Comparison of ENCODE assay signal across 19 mouse cellular contexts in the genomic region with DNA sequence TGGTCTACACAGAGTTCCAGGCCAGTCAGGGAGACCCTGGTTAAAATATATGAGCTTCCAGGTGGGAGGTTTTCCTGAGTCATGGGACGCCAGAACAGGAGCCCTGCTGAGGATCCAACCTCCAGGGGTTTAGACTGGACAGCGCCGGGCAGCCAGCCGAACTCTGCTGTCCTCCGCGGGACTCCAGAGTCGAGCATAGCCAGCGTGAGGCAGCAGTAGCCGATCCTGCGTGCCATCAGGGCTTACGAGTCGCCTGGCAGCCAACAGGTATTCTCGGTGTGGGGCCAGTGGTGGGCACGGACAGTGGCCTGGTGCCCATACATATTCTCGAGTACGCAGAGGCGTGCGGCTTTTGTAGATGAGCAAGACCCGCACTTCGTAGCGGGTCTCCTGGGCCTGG. TPM values are rescaled to one million over a fixed set of nuclear protein-coding genes. Genes with fewer than 3 reads are reported as not detected.
A peak's percentile ranks its signal among the peaks of the same experiment; 100 is the strongest.
DNase-seq lines count a peak whose midpoint lies in the region; ATAC-seq and TF ChIP-seq lines count a peak whose summit lies in the region.
"Had no signal": no experiment of that assay in that cellular context is flagged by ENCODE, and none has a peak within 500 bp of the region (broad histone marks: within the 10 kb centered on the region; RNA-seq: fewer than 3 reads in every experiment).

No protein-coding gene starts in this region.

- peaks cover 59% of the 10 kb centered on the region for H3K27me3 ChIP-seq in forebrain, embryonic 16.5 days (replicated peaks; ENCODE audit: control insufficient read depth, insufficient read depth, low read length)
- H3K27me3 ChIP-seq in forebrain, embryonic 15.5 days, result peaks cover 64% of the 10 kb centered on the region
- H3K27me3 ChIP-seq in liver, adult 2 months (ENCODE audit: control insufficient read depth, insufficient read depth, low read length), result no peaks in the 10 kb centered on the region; the same call in 1 of the 2 replicates
- H3K27me3 ChIP-seq in E14TG2a.4 (ENCODE audit: insufficient read depth, low read length), result peaks cover 39% of the 10 kb centered on the region
- H3K27me3 ChIP-seq in limb, embryonic 10.5 days (ENCODE audit: low read depth, poor library complexity, severe bottlenecking), result peaks cover 82% of the 10 kb centered on the region

- no peak overlapping the region for H3K27ac ChIP-seq in forebrain, embryonic 16.5 days (ENCODE audit: low read length)
- H3K27ac ChIP-seq in forebrain, embryonic 15.5 days (replicated peaks), result no peak overlapping the region
- no peak overlapping the region for H3K27ac ChIP-seq in liver, adult 2 months (replicated peaks; ENCODE audit: insufficient read depth, low read depth, low read length)
- H3K27ac ChIP-seq in limb, embryonic 10.5 days, result no peak overlapping the region
- H3K27ac ChIP-seq: embryonic facial prominence, embryonic 13.5 days; hindbrain, embryonic 12.5 days; limb, embryonic 13.5 days; neural tube, embryonic 12.5 days had no signal

- peaks cover 21% of the 10 kb centered on the region for H3K4me1 ChIP-seq in forebrain, embryonic 16.5 days (replicated peaks; ENCODE audit: control insufficient read depth, insufficient read depth, low read length)
- peaks cover 25% of the 10 kb centered on the region for H3K4me1 ChIP-seq in forebrain, embryonic 15.5 days
- H3K4me1 ChIP-seq in liver, adult 2 months (ENCODE audit: control insufficient read depth, insufficient read depth, low read length), result peaks cover 11% of the 10 kb centered on the region
- peaks cover 89% of the 10 kb centered on the region for H3K4me1 ChIP-seq in E14TG2a.4 (replicated peaks; ENCODE audit: low read depth, low read length)
- H3K4me1 ChIP-seq in limb, embryonic 10.5 days, result peaks cover 53% of the 10 kb centered on the region

- H3K4me3 ChIP-seq in forebrain, embryonic 16.5 days (replicated peaks; ENCODE audit: low read length), result no peak overlapping the region
- H3K4me3 ChIP-seq in forebrain, embryonic 15.5 days, result no peak overlapping the region
- no peak overlapping the region for H3K4me3 ChIP-seq in liver, adult 2 months (ENCODE audit: insufficient read depth, low read depth, low read length)
- peak overlapping the region; percentile 76 for H3K4me3 ChIP-seq in E14TG2a.4 (replicated peaks; ENCODE audit: low read length)
- H3K4me3 ChIP-seq in limb, embryonic 10.5 days, result peak overlapping the region; percentile 44; the same call in 1 of the 2 replicates

- no peak for DNase-seq in liver, adult 2 months (ENCODE audit: extremely low read depth, low read depth, low spot score)
- DNase-seq in liver, result no peak
- no peak for DNase-seq in limb, embryonic 10.5 days (ENCODE audit: low spot score)
- DNase-seq in adrenal gland, adult 2 months, result no peak
- no peak for DNase-seq in adrenal gland, postnatal 25 days
- DNase-seq: adrenal gland, adult 8-10 months; cerebellum, adult 9-11 months; spleen, adult 18-20 months; thymus, postnatal 25 days had no signal

- ATAC-seq in forebrain, embryonic 16.5 days, result no peak
- no peak for ATAC-seq in forebrain, embryonic 15.5 days (replicated peaks)

- 0 out of 2 replicates have a peak overlapping the region, but pooled peaks have one; percentile 14 for H3K9ac ChIP-seq in forebrain, embryonic 16.5 days (replicated peaks; ENCODE audit: low read depth, low read length)
- no peak overlapping the region for H3K9ac ChIP-seq in forebrain, embryonic 15.5 days (replicated peaks)
- 0 out of 2 replicates have a peak overlapping the region, but pooled peaks have one; percentile 23 for H3K9ac ChIP-seq in liver, adult 2 months (ENCODE audit: low read depth, low read length)
- H3K9ac ChIP-seq: embryonic facial prominence, embryonic 13.5 days; hindbrain, embryonic 12.5 days; limb, embryonic 13.5 days; neural tube, embryonic 12.5 days had no signal

- no peak for TF ChIP-seq CTCF in liver, adult 2 months (IDR thresholded peaks at IDR 0.05; ENCODE audit: low read depth, low read length)
- TF ChIP-seq CTCF in E14TG2a.4 (conservative IDR thresholded peaks at IDR 0.05; ENCODE audit: low read length), result no peak

- no peaks in the 10 kb centered on the region for H3K79me2 ChIP-seq in liver, adult 2 months (ENCODE audit: control insufficient read depth, insufficient read depth, low read length)

- WGBS in forebrain, embryonic 16.5 days, result 12% methylated on average over 21 of the region's 21 CpGs
- 10% methylated on average over 21 of the region's 21 CpGs for WGBS in forebrain, embryonic 15.5 days
- WGBS in liver, adult 2 months, result 43% methylated on average over 21 of the region's 21 CpGs
- WGBS in limb, embryonic 10.5 days, result 15% methylated on average over 21 of the region's 21 CpGs

- TF ChIP-seq POLR2A in liver, adult 2 months (IDR thresholded peaks at IDR 0.05; ENCODE audit: extremely low read depth, insufficient read depth, low read length), result no peak

- H3K4me2 ChIP-seq in forebrain, embryonic 16.5 days (ENCODE audit: low read length), result no peak overlapping the region
- H3K4me2 ChIP-seq in forebrain, embryonic 15.5 days (replicated peaks), result no peak overlapping the region

- H3K9me3 ChIP-seq in forebrain, embryonic 16.5 days (ENCODE audit: control insufficient read depth, low read length), result no peaks in the 10 kb centered on the region
- H3K9me3 ChIP-seq in forebrain, embryonic 15.5 days, result no peaks in the 10 kb centered on the region
- no peaks in the 10 kb centered on the region for H3K9me3 ChIP-seq in E14TG2a.4 (ENCODE audit: low read length)
- H3K9me3 ChIP-seq in limb, embryonic 10.5 days (replicated peaks), result no peaks in the 10 kb centered on the region
- H3K9me3 ChIP-seq: embryonic facial prominence, embryonic 13.5 days; hindbrain, embryonic 12.5 days; limb, embryonic 13.5 days; neural tube, embryonic 12.5 days had no signal

- no peaks in the 10 kb centered on the region for H3K36me3 ChIP-seq in forebrain, embryonic 16.5 days (ENCODE audit: control insufficient read depth, insufficient read depth)
- no peaks in the 10 kb centered on the region for H3K36me3 ChIP-seq in forebrain, embryonic 15.5 days
- peaks cover under 1% of the 10 kb centered on the region; the same call in 1 of the 2 replicates for H3K36me3 ChIP-seq in liver, adult 2 months (ENCODE audit: control insufficient read depth, insufficient read depth, low read length)
- H3K36me3 ChIP-seq in E14TG2a.4 (ENCODE audit: insufficient read depth, low read length), result peaks cover 8% of the 10 kb centered on the region
- H3K36me3 ChIP-seq in limb, embryonic 10.5 days, result no peaks in the 10 kb centered on the region
- H3K36me3 ChIP-seq: embryonic facial prominence, embryonic 13.5 days; hindbrain, embryonic 12.5 days; limb, embryonic 13.5 days; neural tube, embryonic 12.5 days had no signal

RNA-seq across cellular contexts. Expression of a gene that starts 7.2 kb away (rescaled TPM):
- 0.51 and 0.66 TPM in 2 replicates for polyA plus RNA-seq in forebrain, embryonic 16.5 days (2015; fragmentation: Nextera tagmentation; extraction: Ambion mirVana)
- polyA plus RNA-seq in forebrain, embryonic 15.5 days (2015; fragmentation: Nextera tagmentation; extraction: Ambion mirVana), result 0.32 and 0.61 TPM in 2 replicates
- 0.28 and 0.40 TPM in 2 replicates for total RNA-seq in liver, adult 2 months (2014; rRNA removed)
- polyA plus RNA-seq in liver, adult 2 months (2012; rRNA removed), result 1.4 and 1.6 TPM in 2 replicates
- polyA plus RNA-seq in limb, embryonic 10.5 days (2016; fragmentation: Nextera tagmentation; extraction: Ambion mirVana), result 0.39 and 0.48 TPM in 2 replicates
- 10 to 100 TPM in 1 of 2 experiments, 1 to 10 TPM in 1; 8.0 to 10.3 TPM for total RNA-seq in adrenal gland, adult 2 months (2021)
- 35.1 and 41.5 TPM in 2 replicates for polyA plus RNA-seq in adrenal gland, adult 2 months (2012; rRNA removed)
- total RNA-seq in adrenal gland, postnatal 25 days (2021), result 8.9 and 10.4 TPM in 2 replicates
- polyA plus RNA-seq: inflammation-experienced regulatory T-cells, adult 6 months had no signal

RNA-seq across cellular contexts. Expression of a gene that starts 11.3 kb away (rescaled TPM):
- polyA plus RNA-seq in forebrain, embryonic 16.5 days (2015; fragmentation: Nextera tagmentation; extraction: Ambion mirVana), result 2.2 and 3.2 TPM in 2 replicates
- 2.6 and 2.9 TPM in 2 replicates for polyA plus RNA-seq in forebrain, embryonic 15.5 days (2015; fragmentation: Nextera tagmentation; extraction: Ambion mirVana)
- total RNA-seq in liver, adult 2 months (2014; rRNA removed), result 112 and 185 TPM in 2 replicates
- polyA plus RNA-seq in liver, adult 2 months (2012; rRNA removed), result 384 and 617 TPM in 2 replicates
- 5.4 and 6.6 TPM in 2 replicates for polyA plus RNA-seq in limb, embryonic 10.5 days (2016; fragmentation: Nextera tagmentation; extraction: Ambion mirVana)
- total RNA-seq in adrenal gland, adult 2 months (2021), result 10 to 100 TPM; 11.1 to 15.6 TPM
- 11.3 and 15.7 TPM in 2 replicates for polyA plus RNA-seq in adrenal gland, adult 2 months (2012; rRNA removed)
- total RNA-seq in adrenal gland, postnatal 25 days (2021), result 8.0 and 12.8 TPM in 2 replicates
- polyA plus RNA-seq: inflammation-experienced regulatory T-cells, adult 6 months had no signal

RNA-seq across cellular contexts. Expression of a gene that starts 11.7 kb away (rescaled TPM):
- 3.1 and 3.9 TPM in 2 replicates for polyA plus RNA-seq in forebrain, embryonic 16.5 days (2015; fragmentation: Nextera tagmentation; extraction: Ambion mirVana)
- 2.5 and 2.6 TPM in 2 replicates for polyA plus RNA-seq in forebrain, embryonic 15.5 days (2015; fragmentation: Nextera tagmentation; extraction: Ambion mirVana)
- 8.8 and 12.5 TPM in 2 replicates for total RNA-seq in liver, adult 2 months (2014; rRNA removed)
- polyA plus RNA-seq in liver, adult 2 months (2012; rRNA removed), result 19.2 and 21.8 TPM in 2 replicates
- polyA plus RNA-seq in limb, embryonic 10.5 days (2016; fragmentation: Nextera tagmentation; extraction: Ambion mirVana), result 6.1 and 6.3 TPM in 2 replicates
- 1 to 10 TPM; 1.8 to 3.4 TPM for total RNA-seq in adrenal gland, adult 2 months (2021)
- polyA plus RNA-seq in adrenal gland, adult 2 months (2012; rRNA removed), result 15.9 and 19.6 TPM in 2 replicates
- 3.0 and 4.3 TPM in 2 replicates for total RNA-seq in adrenal gland, postnatal 25 days (2021)

RNA-seq across cellular contexts. Expression of a gene that starts 15.2 kb away (rescaled TPM):
- polyA plus RNA-seq in forebrain, embryonic 16.5 days (2015; fragmentation: Nextera tagmentation; extraction: Ambion mirVana), result 2.2 and 4.5 TPM in 2 replicates
- polyA plus RNA-seq in forebrain, embryonic 15.5 days (2015; fragmentation: Nextera tagmentation; extraction: Ambion mirVana), result 2.2 and 2.7 TPM in 2 replicates
- 0.60 and 1.4 TPM in 2 replicates for total RNA-seq in liver, adult 2 months (2014; rRNA removed)
- polyA plus RNA-seq in liver, adult 2 months (2012; rRNA removed), result 3.5 and 6.6 TPM in 2 replicates
- polyA plus RNA-seq in limb, embryonic 10.5 days (2016; fragmentation: Nextera tagmentation; extraction: Ambion mirVana), result 0.31 and 0.48 TPM in 2 replicates
- under 1 TPM; 0.14 to 0.45 TPM for total RNA-seq in adrenal gland, adult 2 months (2021)
- 1.5 and 2.6 TPM in 2 replicates for polyA plus RNA-seq in adrenal gland, adult 2 months (2012; rRNA removed)
- total RNA-seq in adrenal gland, postnatal 25 days (2021), result 0.15 TPM in 1 of 2 replicates, not detected in the other
- total RNA-seq: CH12.LX; megakaryocyte progenitor cell, adult 5-6 weeks had no signal
- polyA plus RNA-seq: inflammation-experienced regulatory T-cells, adult 6 months had no signal

RNA-seq across cellular contexts. Expression of a gene that starts 20.7 kb away (rescaled TPM):
- polyA plus RNA-seq in forebrain, embryonic 16.5 days (2015; fragmentation: Nextera tagmentation; extraction: Ambion mirVana), result 32.5 and 34.2 TPM in 2 replicates
- polyA plus RNA-seq in forebrain, embryonic 15.5 days (2015; fragmentation: Nextera tagmentation; extraction: Ambion mirVana), result 36.9 and 38.1 TPM in 2 replicates
- 10.4 and 12.4 TPM in 2 replicates for total RNA-seq in liver, adult 2 months (2014; rRNA removed)
- 25.4 and 25.5 TPM in 2 replicates for polyA plus RNA-seq in liver, adult 2 months (2012; rRNA removed)
- polyA plus RNA-seq in limb, embryonic 10.5 days (2016; fragmentation: Nextera tagmentation; extraction: Ambion mirVana), result 58.2 and 60.9 TPM in 2 replicates
- total RNA-seq in adrenal gland, adult 2 months (2021), result 10 to 100 TPM; 21.6 to 32.5 TPM
- polyA plus RNA-seq in adrenal gland, adult 2 months (2012; rRNA removed), result 57.0 and 61.7 TPM in 2 replicates
- total RNA-seq in adrenal gland, postnatal 25 days (2021), result 31.7 and 33.5 TPM in 2 replicates

Comparison
In these comparisons a context has a peak if more than half of its experiments do, and no peak if none do; other contexts are left out.
1. H3K4me3 ChIP-seq: peak in E14TG2a.4 (single experiment) and limb, embryonic 10.5 days (single experiment); none in forebrain, embryonic 16.5 days (single experiment), forebrain, embryonic 15.5 days (single experiment) and liver, adult 2 months (single experiment).
2. RNA of a gene that starts 7.2 kb away (polyA plus RNA-seq): 35.1 to 41.5 TPM in adrenal gland, adult 2 months; 1.4 to 1.6 TPM in liver, adult 2 months, 0.51 to 0.66 TPM in forebrain, embryonic 16.5 days, 0.39 to 0.48 TPM in limb, embryonic 10.5 days and 0.32 to 0.61 TPM in forebrain, embryonic 15.5 days; every median in the first group is over 10 times any median in the second.
3. RNA of a gene that starts 11.3 kb away (polyA plus RNA-seq): 384 to 617 TPM in liver, adult 2 months; 11.3 to 15.7 TPM in adrenal gland, adult 2 months, 5.4 to 6.6 TPM in limb, embryonic 10.5 days, 2.2 to 3.2 TPM in forebrain, embryonic 16.5 days and 2.6 to 2.9 TPM in forebrain, embryonic 15.5 days; every median in the first group is over 10 times any median in the second.